Mouse (Mus musculus): Measurements from ENCODE around the gene Camk2g.

The Camk2g gene

DNA sequence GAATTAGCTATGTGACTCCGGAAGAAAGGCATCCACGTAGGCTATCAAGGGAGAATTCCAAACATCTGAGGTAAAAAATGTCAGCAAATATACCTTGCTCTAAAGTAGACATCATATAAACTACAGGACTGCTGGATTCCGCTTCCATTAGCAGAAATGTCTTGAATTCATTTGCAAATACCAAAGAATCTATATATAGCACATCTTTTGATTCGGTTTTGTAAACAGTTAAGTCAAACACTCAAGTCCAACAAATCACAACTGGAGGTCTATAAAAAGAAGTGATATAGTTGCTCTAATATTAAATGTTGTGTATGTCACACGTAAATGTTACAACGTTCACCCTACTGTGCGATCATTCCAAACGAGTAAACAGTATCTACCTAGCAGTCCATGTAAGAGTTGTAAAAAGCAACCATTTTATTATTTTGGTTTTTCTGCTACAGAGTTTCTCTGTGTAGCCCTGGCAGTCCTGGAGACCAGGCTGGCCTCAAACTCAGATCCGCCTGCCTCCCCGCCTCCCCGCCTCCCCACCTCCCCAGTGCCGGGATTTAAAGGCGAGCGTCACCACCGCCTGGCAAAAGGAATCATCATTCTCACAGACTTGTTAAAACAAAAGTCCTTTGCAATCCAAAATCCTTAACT, 91.7 kb downstream of the Camk2g start:
- no peak for DNase-seq (ENCODE audit: low spot score)

DNA sequence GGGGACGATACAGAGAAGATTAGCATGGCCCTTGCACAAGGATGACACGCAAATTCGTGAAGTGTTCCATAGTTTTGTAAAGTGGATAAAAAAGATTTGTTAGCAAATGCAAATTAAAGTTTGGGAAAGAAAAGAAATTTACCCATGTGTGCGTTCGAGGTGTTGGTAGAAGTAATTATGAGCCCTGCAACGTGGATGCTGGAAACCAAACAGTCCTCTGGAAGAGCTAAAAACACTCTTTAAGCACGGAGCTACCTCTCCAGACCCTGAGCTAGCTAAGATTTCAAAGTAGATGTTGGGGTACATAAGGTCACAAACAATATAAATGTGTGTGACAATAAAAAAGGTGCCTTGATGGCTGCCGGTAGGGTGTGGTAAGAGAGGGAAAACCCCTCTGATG, 92.3 kb downstream of the Camk2g start:
- DNase-seq (ENCODE audit: low spot score): no peak

DNA sequence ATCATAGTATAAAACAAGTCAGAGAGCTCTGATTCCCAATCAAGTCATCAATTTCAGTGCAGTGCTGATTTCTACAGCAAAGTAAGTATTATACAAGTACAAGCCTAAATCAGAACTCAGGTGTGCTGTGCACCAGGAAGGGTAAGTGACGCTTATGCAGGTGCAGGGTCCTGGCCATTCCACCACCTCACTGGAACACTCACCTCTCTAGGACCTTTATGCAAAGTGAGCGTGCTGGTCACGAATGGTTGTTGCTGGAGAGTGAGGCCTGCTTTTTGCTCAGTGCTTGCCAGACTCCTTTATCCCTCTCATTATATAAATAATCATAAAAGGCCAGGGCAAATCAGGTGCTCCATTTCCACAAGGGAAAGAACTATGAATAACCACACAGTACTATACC, 93.5 kb downstream of the Camk2g start:
- DNase-seq (ENCODE audit: low spot score): no peak

DNA sequence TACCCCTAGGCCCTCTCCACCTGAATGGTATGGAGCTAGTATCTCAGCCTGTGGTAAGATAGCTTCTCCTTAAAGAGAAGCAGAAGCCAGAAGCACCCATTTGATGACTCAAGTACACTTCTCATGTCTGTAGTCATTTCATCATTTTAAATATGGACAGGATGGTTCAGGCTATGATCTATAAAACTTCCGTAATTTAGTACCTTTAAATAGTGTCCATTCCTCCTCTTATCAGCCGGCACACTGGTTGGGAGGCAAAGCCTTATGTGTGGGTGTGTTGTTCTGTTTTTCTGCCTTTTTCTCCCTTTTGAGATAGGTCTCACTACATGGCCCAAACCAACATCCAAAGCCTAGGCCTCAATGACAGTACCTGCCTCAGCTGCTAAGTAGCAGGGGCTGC, 95.4 kb downstream of the Camk2g start:
- DNase-seq (ENCODE audit: low spot score): no peak

- DNase-seq (ENCODE audit: low spot score): peak; percentile 58
These were observed 96.9 kb downstream of the Camk2g start for GRCm38 (mm10) chr14:20696986-20697385.

GRCm38 (mm10) chr14:20695761-20696520, 97.9 kb downstream of the Camk2g start:
- DNase-seq (ENCODE audit: low spot score): no peak

- DNase-seq (ENCODE audit: low spot score): peak; percentile 64
These were observed 98.8 kb downstream of the Camk2g start, which contains the start of gene Fut11 for GRCm38 (mm10) chr14:20694884-20695760. Gene Fut11, plus strand, starts transcription at chr14:20694968.

GRCm38 (mm10) chr14:20694185-20694883, 99.6 kb downstream of the Camk2g start:
- DNase-seq (ENCODE audit: low spot score): no peak

DNA sequence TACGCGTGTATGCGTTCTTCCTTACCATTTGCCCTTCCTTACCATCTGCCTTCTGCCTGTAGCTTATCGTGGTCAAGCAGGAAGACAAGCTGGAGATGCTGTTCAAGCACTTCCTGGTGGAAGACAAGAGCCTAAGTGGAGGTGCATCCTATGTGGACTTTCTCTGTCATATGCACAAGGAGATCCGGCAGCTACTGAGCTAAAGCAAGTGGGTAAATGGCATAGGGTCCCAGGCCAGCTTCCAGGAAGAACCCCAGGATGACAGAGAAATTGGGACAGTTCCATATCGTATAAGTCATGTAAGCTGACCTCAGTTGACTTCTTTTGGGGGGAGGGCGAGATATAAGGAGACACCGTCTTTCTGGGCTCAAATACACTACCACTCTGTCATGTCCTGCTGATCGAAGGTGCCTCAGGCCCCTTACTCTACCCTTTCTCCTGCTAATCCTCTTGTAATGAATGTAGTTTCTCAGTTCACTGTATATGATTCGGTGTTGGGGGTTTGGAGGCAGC, 100.2 kb downstream of the Camk2g start:
- DNase-seq (ENCODE audit: low spot score): no peak

- no peak for DNase-seq (ENCODE audit: low spot score)
These were observed 102.1 kb downstream of the Camk2g start for GRCm38 (mm10) chr14:20691772-20692171.

GRCm38 (mm10) chr14:20689009-20689408, 104.9 kb downstream of the Camk2g start:
- DNase-seq (ENCODE audit: low spot score): no peak

- DNase-seq (ENCODE audit: low spot score): no peak
These were observed 107.3 kb downstream of the Camk2g start for GRCm38 (mm10) chr14:20686576-20686975.
